Mouse (Mus musculus) limb, embryonic 11.5 days (tissue): ENCODE measurements around the gene Neu1. TPM values are rescaled to one million over a fixed set of nuclear protein-coding genes. Genes with fewer than 3 reads are reported as not detected.
"Not testable (repeated sequence)": the region's sequence is repeated elsewhere in the genome, so short reads cannot be mapped to it uniquely, and the experiment has no call there.

Source experiments
- ATAC-seq: fragments of 200-750 bp; cut with Nextera tagmentation; 2 replicates; pipeline ENCODE4 v1.8.0; 2017; ENCODE audit warnings: low read depth; ENCODE audit not compliant: insufficient number of reproducible peaks, low FRiP score, low TSS enrichment
- DNase-seq: peaks from one replicate; pipeline ENCODE4 v3.0.0-alpha.2; 2015; ENCODE audit warnings: low spot score
- H3K27ac ChIP-seq: fragments of 300-500 bp; sonication (generic); replicated peaks from 2 replicates; pipeline ENCODE4 v1.5.1; 2014; ENCODE audit warnings: low read depth, mild to moderate bottlenecking, low read length
- H3K27me3 ChIP-seq: fragments of 300-500 bp; sonication (generic); 2 replicates; pipeline ENCODE4 v1.6.1; 2014; ENCODE audit warnings: mild to moderate bottlenecking, low read length, mixed read lengths; ENCODE audit not compliant: control insufficient read depth, insufficient read depth
- H3K36me3 ChIP-seq: fragments of 300-500 bp; sonication (generic); 2 replicates; pipeline ENCODE4 v1.6.1; 2014; ENCODE audit warnings: mild to moderate bottlenecking, low read length, moderate library complexity, mixed read lengths; ENCODE audit not compliant: control insufficient read depth, insufficient read depth
- H3K4me1 ChIP-seq: fragments of 300-500 bp; sonication (generic); 2 replicates; pipeline ENCODE4 v1.6.1; 2014; ENCODE audit warnings: low read length, mixed read lengths; ENCODE audit not compliant: control insufficient read depth, insufficient read depth
- H3K4me2 ChIP-seq: fragments of 300-500 bp; sonication (generic); 2 replicates; pipeline ENCODE4 v1.6.1; 2014; ENCODE audit warnings: low read depth, mild to moderate bottlenecking, moderate library complexity; ENCODE audit not compliant: severe bottlenecking
- H3K4me3 ChIP-seq: fragments of 300-500 bp; sonication (generic); 2 replicates; pipeline ENCODE4 v1.5.1; 2014; ENCODE audit warnings: low read depth, low read length
- H3K9ac ChIP-seq: fragments of 300-500 bp; sonication (generic); 2 replicates; pipeline ENCODE4 v1.6.1; 2014; ENCODE audit warnings: mild to moderate bottlenecking, low read length
- H3K9me3 ChIP-seq: fragments of 300-500 bp; sonication (generic); 2 replicates; pipeline ENCODE4 v1.6.1; 2016; ENCODE audit warnings: low read length; ENCODE audit not compliant: control insufficient read depth
- WGBS: fragments of 180-500 bp; shearing (Covaris S2); extraction: QIAGEN DNeasy Blood & Tissue Kit; methylation state at CpG from one replicate; pipeline ENCODE4 v1.1.7; 2014; 5-methylcytosine and 5-hydroxymethylcytosine counted together
- polyA plus RNA-seq: library from polyadenylated mRNA; unstranded; fragments of >200 nt; fragmentation: Nextera tagmentation; extraction: Ambion mirVana; gene quantifications from 2 replicates; pipeline ENCODE4 v1.2.1, GENCODE M21; 2014

Neu1 gene
- polyA plus RNA-seq, 1 experiment from 2014 or later: 10.3 TPM

DNA sequence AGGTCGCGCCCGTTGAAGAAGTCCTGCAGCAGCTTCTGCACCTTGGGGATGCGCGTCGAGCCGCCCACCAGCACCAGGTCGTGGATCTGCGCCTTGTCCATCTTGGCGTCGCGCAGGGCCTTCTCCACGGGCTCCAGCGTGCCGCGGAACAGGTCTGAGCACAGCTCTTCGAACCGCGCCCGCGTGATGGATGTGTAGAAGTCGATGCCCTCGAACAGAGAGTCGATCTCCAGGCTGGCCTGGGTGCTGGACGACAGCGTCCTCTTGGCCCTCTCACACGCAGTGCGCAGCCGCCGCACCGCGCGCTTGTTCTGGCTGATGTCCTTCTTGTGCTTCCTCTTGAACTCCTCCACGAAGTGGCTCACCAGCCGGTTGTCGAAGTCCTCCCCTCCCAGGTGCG is 39.8 kb downstream of the Neu1 start:
- not testable (repeated sequence) for DNase-seq, H3K9me3 ChIP-seq, H3K4me2 ChIP-seq, H3K9ac ChIP-seq, H3K27ac ChIP-seq, H3K36me3 ChIP-seq, H3K4me3 ChIP-seq, ATAC-seq, H3K4me1 ChIP-seq
- peaks cover 22% of the 10 kb centered on the region for H3K27me3 ChIP-seq
- 41% methylated on average over 17 of the region's 37 CpGs for WGBS

DNA sequence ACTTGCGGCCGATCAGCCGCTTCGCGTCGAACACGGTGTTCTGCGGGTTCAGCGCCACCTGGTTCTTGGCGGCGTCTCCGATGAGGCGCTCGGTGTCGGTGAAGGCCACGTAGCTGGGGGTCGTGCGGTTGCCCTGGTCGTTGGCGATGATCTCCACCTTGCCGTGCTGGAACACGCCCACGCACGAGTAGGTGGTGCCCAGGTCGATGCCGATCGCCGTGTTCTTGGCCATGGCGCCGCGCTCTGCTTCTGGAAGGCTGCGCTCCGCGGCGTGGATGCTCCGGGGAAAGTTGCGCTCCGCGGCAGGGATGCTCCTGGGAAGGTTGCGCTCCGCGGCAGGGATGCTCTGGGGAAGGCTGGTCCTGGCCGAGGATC is 40.6 kb downstream of the Neu1 start:
- not testable (repeated sequence) for H3K27ac ChIP-seq, H3K9me3 ChIP-seq, H3K36me3 ChIP-seq, H3K9ac ChIP-seq, H3K4me1 ChIP-seq, DNase-seq
- Histone ChIP-seq H3K27me3 (peaks cover 22% of the 10 kb centered on the region), H3K4me2 (peak overlapping the region; percentile 59), H3K4me3 (peak overlapping the region; percentile 20; the same call in 1 of the 2 replicates)
- 6% methylated on average over 19 of the region's 43 CpGs for WGBS
- ATAC-seq: peak; percentile 59

DNA sequence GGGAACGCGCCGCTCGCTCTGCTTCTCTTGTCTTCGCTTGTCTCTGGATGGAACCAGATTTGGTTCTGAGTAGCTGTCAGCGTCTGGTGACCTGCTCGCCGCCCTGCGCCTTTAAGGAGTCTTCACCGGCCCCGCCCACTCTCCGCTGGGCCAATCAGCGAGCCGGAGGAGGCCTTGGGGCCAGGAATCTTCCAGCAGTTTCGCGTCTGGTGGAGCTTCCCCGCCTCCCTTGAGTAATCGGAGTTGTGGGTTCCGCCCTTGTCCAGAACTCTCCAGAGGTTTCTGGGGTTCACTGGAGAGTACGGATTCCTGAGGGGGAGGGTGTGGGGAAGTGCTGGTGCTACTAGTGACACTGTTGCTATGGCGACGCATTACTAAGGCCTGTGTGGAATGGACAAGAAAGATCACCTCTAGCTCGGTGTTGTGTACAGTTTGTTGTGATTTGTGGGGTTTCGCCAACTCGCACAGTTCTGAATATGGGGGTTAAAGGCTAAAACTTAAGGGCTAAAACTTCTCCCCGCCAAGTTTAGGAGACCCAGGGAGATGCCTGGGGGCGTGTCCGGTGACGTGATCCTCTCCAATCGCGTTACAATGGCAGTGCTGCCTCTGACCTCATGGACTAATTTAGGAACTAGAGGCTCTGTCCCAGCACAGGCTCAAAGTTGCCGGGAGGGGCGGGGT is 41.2 kb downstream of the Neu1 start, which contains the start of the genes Hspa1a and Hspa1l:
Gene Hspa1a, minus strand, starts transcription at position 88 of the 681 bp plus-strand sequence.
Gene Hspa1l, plus strand, starts transcription at position 635 of the 681 bp plus-strand sequence.
- Histone ChIP-seq H3K27me3 (peaks cover 22% of the 10 kb centered on the region), H3K4me2 (peak within 1 kb of the TSS; percentile 59), H3K4me3 (peak within 1 kb of the TSS; percentile 30)
- H3K9me3 ChIP-seq, H3K4me1 ChIP-seq, H3K36me3 ChIP-seq, H3K27ac ChIP-seq, H3K9ac ChIP-seq: not testable (repeated sequence)
- DNase-seq: peak; percentile 71
- WGBS: 2% methylated on average over 30 of the region's 33 CpGs
- peak; percentile 87 for ATAC-seq

DNA sequence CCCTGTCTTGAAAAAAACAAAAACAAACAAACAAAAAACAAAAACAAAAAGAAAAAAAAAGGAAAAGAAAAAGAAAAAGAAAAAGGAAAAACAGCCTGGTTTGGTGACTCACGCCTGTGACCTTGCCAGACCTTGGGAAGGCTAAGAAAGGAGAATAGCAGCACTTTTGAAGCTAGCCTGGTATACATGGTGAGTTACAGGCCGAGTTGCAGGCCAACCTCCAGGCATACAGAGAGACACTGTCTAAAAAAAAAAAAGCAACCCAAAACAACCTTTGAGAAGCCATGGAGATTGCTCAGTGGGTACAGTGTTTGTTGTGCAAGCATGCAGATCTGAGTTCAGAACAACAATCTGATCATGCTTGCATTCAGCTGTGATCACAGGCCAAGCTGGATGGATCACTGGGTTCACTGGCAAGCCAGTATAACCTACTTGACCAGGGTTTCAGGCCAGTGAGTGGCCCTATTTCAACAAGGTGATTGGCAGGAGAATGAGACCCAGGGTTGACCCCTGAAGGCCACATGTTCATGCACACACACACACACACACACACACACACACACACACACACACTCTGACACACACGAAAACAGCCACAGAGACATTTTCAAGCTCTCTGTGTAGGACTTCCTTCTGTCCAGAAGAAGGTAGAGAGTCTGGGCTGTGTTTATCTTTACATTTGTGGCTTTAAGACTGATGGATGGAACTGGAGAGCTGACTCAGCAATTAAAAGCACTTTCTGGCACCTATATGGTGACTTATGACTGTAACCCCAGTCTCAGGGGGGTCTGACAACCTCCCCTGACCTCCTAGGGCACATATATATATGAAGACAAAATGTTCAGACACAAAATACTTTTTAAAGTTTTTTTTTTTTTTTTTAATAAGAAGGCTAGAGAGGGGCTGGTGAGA is 44.8 kb downstream of the Neu1 start:
- Histone ChIP-seq H3K9me3 (no peaks in the 10 kb centered on the region), H3K36me3 (no peaks in the 10 kb centered on the region), H3K4me1 (peaks cover under 1% of the 10 kb centered on the region; the same call in 1 of the 2 replicates), H3K4me2 (no peak overlapping the region), H3K9ac (no peak overlapping the region), H3K27me3 (no peaks in the 10 kb centered on the region), H3K4me3 (no peak overlapping the region), H3K27ac (no peak overlapping the region)
- WGBS: 75% methylated on average over 3 of the region's 3 CpGs
- no peak for ATAC-seq
- no peak for DNase-seq

DNA sequence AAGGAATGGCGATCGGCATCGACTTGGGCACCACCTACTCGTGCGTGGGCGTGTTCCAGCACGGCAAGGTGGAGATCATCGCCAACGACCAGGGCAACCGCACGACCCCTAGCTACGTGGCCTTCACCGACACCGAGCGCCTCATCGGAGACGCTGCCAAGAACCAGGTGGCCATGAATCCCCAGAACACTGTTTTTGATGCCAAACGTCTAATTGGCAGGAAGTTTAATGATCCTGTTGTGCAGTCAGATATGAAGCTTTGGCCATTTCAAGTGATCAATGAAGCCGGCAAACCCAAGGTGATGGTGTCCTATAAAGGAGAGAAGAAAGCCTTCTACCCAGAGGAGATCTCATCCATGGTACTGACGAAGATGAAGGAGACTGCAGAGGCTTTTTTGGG is 45.9 kb downstream of the Neu1 start:
- DNase-seq (no peak), ATAC-seq (no peak)
- no peak overlapping the region for H3K27ac ChIP-seq
- peaks cover 2% of the 10 kb centered on the region; the same call in 1 of the 2 replicates for H3K4me1 ChIP-seq
- no peak overlapping the region for H3K4me3 ChIP-seq
- WGBS: 95% methylated on average over 20 of the region's 20 CpGs
- H3K36me3 ChIP-seq: no peaks in the 10 kb centered on the region
- H3K9ac ChIP-seq: no peak overlapping the region
- H3K9me3 ChIP-seq: no peaks in the 10 kb centered on the region
- H3K27me3 ChIP-seq: no peaks in the 10 kb centered on the region
- H3K4me2 ChIP-seq: no peak overlapping the region

DNA sequence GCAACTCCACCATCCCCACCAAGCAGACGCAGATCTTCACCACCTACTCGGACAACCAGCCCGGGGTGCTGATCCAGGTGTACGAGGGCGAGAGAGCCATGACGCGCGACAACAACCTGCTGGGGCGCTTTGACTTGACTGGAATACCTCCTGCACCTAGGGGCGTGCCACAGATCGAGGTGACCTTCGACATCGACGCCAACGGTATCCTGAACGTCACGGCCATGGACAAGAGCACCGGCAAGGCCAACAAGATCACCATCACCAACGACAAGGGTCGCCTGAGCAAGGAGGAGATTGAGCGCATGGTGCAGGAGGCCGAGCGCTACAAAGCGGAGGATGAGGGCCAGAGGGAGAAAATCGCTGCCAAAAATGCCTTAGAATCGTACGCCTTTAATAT is 47.2 kb downstream of the Neu1 start:
- H3K4me2 ChIP-seq: no peak overlapping the region
- H3K36me3 ChIP-seq: no peaks in the 10 kb centered on the region
- H3K27me3 ChIP-seq: no peaks in the 10 kb centered on the region
- H3K4me1 ChIP-seq: peaks cover 8% of the 10 kb centered on the region
- no peaks in the 10 kb centered on the region for H3K9me3 ChIP-seq
- no peak overlapping the region for H3K4me3 ChIP-seq
- no peak for DNase-seq
- ATAC-seq: no peak
- H3K9ac ChIP-seq: no peak overlapping the region
- H3K27ac ChIP-seq: no peak overlapping the region
- WGBS: 89% methylated on average over 27 of the region's 27 CpGs

DNA sequence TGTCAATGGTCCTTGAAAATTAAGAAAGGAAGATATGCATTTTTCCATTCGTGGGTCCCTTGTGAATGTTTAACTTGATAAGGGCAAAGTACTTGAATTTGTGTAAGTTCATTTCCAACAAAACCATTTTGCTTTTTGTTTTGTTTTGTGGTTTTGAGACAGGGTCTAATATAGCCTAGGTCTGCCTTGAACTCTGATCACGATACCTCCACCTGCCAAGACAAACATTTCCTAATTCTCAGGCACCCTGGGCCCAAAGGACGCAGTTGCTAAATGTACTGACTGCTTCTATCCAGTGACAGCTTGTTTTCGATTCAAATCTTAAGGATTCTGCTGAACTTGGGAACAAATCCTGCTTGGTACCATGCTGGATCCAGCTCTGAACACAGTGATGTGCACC is 48.6 kb downstream of the Neu1 start:
- WGBS: 89% methylated on average over 4 of the region's 4 CpGs
- H3K27me3 ChIP-seq: no peaks in the 10 kb centered on the region
- no peak overlapping the region for H3K4me3 ChIP-seq
- H3K4me2 ChIP-seq: no peak overlapping the region
- H3K27ac ChIP-seq: no peak overlapping the region
- no peak overlapping the region for H3K9ac ChIP-seq
- no peaks in the 10 kb centered on the region for H3K9me3 ChIP-seq
- ATAC-seq: no peak
- no peaks in the 10 kb centered on the region for H3K36me3 ChIP-seq
- DNase-seq: no peak
- H3K4me1 ChIP-seq: peaks cover 8% of the 10 kb centered on the region

DNA sequence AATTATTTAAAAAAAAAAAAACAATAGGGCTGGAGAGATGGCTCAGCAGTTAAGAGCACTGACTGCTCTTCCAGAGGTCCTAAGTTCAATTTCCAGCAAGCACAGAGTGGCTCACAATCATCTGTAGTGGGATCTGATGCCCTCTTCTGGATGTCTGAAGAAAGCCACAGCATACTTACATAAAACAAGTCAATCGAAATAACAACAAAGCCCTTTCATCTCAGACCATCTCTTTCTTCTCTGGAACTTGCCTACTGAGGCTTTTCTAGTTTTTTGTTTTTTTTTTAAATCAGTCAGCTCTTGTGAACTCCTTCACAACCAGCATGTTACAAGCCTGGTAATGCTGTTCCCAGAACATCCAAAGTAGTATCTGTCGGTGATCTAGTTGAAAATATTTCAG is 49.6 kb downstream of the Neu1 start:
- no peaks in the 10 kb centered on the region for H3K9me3 ChIP-seq
- ATAC-seq: no peak
- H3K4me2 ChIP-seq: peak overlapping the region; percentile 81
- no peak for DNase-seq
- peaks cover 8% of the 10 kb centered on the region for H3K4me1 ChIP-seq
- peak overlapping the region; percentile 92 for H3K4me3 ChIP-seq
- H3K36me3 ChIP-seq: peaks cover 1% of the 10 kb centered on the region; the same call in 1 of the 2 replicates
- no peaks in the 10 kb centered on the region for H3K27me3 ChIP-seq
- no peak overlapping the region for H3K9ac ChIP-seq
- no peak overlapping the region for H3K27ac ChIP-seq
- WGBS: 23% methylated on average over 2 of the region's 2 CpGs
